Mouse (Mus musculus): ENCODE data around the gene Vps26b.
A peak's percentile ranks its signal among the peaks of the same experiment; 100 is the strongest.

The Vps26b gene

GRCm38 (mm10) chr9:27029828-27030762 is at the start of gene Vps26b, which contains the start of gene Ncapd3:
TSS of gene Vps26b (minus strand) at chr9:27030065.
TSS of gene Ncapd3 (plus strand) at chr9:27030175.
- DNase-seq (ENCODE audit: low spot score): peak; percentile 93

- DNase-seq (ENCODE audit: low spot score): no peak
Measured at GRCm38 (mm10) chr9:27075812-27076211, 45.9 kb upstream of the Vps26b start.

DNA sequence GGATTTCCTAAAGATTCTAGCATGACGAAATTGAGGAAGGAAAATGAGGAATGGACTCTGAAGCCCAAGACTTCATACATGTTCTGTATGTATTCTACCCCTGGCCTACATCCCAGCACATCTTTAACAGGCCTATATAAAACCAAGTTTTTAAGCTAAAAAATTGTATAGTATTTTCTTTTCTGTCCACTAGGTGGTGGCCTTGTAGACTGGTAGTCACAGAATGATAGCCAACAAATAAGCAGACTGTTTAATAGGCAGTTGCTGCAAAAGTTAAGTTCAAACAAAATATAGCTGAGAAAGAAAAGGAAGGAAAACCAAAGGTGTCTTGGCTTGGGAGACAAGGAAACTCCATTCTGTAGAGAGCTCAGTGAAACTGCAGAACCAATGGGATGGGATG is 44.8 kb upstream of the Vps26b start:
- DNase-seq (ENCODE audit: low spot score): no peak

- no peak for DNase-seq (ENCODE audit: low spot score)
Measured at GRCm38 (mm10) chr9:27070895-27071294, 41.0 kb upstream of the Vps26b start.

- DNase-seq (ENCODE audit: low spot score): no peak
Measured at GRCm38 (mm10) chr9:27058341-27058740, 28.5 kb upstream of the Vps26b start.

DNA sequence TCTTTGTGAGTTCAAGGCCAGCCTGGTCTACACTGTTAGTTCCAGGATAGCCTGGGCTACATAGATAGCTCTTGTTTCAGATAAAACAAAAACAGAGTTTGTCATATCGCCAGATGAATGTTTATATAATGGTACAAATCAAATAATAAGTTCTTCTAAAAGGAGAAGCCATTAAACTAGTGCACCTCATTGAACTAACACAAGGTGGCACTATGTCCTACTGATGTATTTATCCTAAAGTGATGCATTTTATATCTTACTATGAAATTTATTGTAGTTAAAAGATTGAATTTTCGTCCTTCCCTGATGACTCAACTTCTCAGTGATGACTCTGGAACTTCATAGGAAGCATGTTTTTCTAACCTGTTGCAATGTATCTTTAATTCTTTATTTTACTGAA is 19.6 kb upstream of the Vps26b start:
- no peak for DNase-seq (ENCODE audit: low spot score)

DNA sequence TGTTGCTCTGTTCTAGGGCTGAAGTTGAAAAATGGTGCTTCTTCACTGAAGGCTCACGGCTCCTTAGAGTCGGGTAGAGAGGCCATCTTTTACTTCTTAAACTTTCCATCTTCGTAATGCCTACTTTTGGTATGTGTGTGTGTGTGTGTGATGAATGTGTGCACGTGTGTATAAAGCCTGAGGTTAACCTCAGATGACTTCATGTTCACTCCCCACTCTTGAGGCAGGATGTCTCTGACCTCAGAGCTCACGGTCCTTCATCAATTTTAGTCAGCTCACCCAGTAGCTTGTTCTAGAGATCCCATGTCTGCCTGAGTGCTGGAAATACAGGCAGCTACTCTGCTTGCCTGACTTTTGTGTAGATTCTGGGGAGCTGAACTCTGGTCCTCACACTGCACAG is 14.0 kb upstream of the Vps26b start:
- DNase-seq (ENCODE audit: low spot score): no peak

GRCm38 (mm10) chr9:27030763-27031100 is 867 bp upstream of the Vps26b start:
- DNase-seq (ENCODE audit: low spot score): no peak

GRCm38 (mm10) chr9:27029022-27029827 is 640 bp downstream of the Vps26b start:
- DNase-seq (ENCODE audit: low spot score): peak; percentile 27

DNA sequence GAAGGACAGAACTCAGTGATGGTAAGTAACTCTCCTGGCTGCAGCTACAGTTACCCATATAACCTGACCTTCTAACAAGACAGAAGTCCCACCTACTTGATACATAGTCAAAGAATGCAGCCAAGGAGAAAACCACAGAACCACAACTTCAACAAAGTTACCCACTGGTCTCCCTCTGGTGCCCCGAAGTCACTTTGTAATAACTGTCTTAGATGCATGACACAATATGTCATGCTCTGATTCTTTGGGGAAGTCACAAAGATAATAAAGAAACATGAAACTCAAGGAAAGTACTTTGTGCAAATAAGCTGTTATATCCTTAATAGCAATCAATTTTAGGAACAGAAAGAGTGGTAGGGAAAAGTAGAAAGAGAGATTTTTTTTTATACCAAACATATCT is 3.2 kb downstream of the Vps26b start:
- DNase-seq (ENCODE audit: low spot score): no peak

DNA sequence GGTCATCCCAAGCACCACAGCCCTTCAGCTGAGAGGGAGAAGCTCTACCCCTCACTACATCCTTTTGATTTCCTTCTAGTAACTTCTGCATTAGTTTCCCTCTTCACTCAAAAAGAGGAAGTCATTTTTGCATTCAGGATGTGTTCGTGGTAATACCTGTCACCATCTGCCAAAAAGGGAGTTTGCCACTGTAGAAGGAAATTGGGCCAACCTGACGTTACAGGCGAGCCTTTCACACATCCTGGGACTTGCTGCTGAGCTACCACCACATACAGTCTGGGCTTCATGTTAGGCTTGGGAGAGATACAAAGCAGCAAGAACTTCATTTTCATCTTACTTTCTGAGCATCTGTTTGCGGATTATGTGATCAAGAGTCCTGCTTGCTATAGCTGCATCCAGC is 6.2 kb downstream of the Vps26b start:
- no peak for DNase-seq (ENCODE audit: low spot score)

DNA sequence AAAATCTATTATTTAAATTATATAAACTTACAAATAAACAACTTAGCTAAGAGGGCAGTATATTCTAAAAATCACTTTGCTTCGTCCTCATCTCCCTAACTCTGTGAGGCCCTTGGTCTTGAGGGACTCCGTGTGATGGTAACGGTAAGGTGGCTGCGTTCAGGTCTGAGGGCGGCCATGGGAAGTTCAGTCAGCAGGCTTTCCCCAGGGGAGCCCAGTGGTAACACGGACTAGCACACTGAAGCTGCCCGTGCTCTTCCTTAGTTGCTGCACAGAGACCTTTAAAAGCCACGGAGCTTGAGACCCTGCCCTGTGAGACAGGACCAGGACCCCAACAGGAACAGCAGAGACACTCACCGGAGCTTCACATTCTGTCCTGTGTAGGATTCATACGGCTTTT is 10.9 kb downstream of the Vps26b start:
- no peak for DNase-seq (ENCODE audit: low spot score)

GRCm38 (mm10) chr9:27011572-27011971 is 18.3 kb downstream of the Vps26b start:
- DNase-seq (ENCODE audit: low spot score): no peak

- no peak for DNase-seq (ENCODE audit: low spot score)
Measured at GRCm38 (mm10) chr9:27009231-27009630, 20.6 kb downstream of the Vps26b start.

GRCm38 (mm10) chr9:27006866-27007265 is 23.0 kb downstream of the Vps26b start:
- DNase-seq (ENCODE audit: low spot score): no peak

- no peak for DNase-seq (ENCODE audit: low spot score)
Measured at GRCm38 (mm10) chr9:27005933-27006332, 23.9 kb downstream of the Vps26b start.

- no peak for DNase-seq (ENCODE audit: low spot score)
Measured at GRCm38 (mm10) chr9:27005231-27005630, 24.6 kb downstream of the Vps26b start.

DNA sequence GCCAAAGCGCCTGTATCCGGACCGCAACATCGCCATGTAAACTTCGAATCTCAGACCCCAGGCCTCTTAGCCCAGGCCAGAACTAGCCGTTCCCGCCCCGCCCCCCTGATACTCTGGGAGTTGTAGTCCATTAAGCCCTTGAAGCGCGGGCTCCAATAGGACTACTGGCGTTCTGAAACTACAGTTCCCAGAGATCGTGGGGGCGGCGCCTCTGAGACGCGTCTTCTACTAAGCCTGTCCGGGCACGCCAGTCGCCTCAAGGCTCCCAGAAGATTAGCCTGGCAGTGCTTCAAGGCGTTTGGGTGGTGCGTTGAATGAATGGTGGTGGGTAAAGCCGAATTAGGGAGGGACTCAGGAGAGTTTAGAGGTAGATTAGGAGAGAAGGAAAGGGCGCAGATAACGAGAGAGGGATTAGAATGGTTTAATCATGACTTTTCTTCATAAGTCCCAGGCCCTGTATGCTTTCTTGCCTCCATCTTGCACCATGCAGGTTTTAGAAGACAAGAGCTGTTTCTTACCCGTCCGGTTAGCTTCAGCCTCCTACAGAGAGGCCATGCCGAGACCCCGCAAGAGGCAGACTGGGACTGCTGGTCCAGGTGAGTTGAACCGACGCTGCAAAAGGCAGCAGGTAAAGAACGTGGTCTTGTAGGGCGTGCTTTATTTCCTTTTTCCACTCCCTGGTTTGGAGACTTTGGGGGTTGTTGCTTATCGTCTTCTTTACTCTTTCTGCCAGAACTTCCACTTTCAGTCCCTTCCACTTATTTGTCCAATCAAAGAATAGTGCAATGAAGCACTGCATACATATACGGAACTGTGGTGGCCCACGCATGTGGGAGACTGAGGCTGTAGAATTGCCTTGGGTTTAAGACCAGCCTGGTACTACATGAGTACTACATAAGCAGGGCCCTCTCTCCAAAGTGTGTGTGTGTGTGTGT is 30.1 kb downstream of the Vps26b start, which contains the start of the genes Acad8 and Thyn1:
TSS of gene Acad8 (minus strand) at position 106 of the 935 bp plus-strand sequence.
TSS of gene Thyn1 (plus strand) at position 250 of the 935 bp plus-strand sequence.
- peak; percentile 94 for DNase-seq (ENCODE audit: low spot score)

GRCm38 (mm10) chr9:26998669-26999460 is 31.0 kb downstream of the Vps26b start:
- DNase-seq (ENCODE audit: low spot score): no peak

- no peak for DNase-seq (ENCODE audit: low spot score)
Measured at GRCm38 (mm10) chr9:26997501-26997900, 32.4 kb downstream of the Vps26b start.

GRCm38 (mm10) chr9:26997062-26997461 is 32.8 kb downstream of the Vps26b start:
- no peak for DNase-seq (ENCODE audit: low spot score)

All from ovary, postnatal 36 days (tissue).